Comparison of ENCODE assay signal across 1 mouse cellular context in the genomic region with DNA sequence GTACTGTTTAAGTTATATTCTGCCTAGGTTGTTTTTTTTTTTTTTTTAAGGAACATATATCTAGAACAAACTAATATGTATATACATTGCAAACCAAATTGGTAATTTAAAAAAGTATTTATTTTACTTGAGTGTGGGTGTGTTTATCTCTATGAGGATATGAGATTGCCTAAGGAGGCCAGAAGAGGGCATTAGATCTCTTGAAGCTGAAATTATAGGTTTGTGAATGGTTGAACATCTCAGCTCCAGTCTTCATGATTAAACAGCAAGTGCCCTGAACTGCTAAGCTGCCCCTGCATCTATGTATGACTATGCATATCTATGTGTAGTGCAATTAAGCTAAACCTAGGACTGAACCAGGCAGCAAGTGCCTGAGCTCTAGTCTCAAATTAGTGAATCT.
TF ChIP-seq lines count a peak whose summit lies in the region.

No protein-coding gene starts in this region.

TF ChIP-seq in MEL, 35 proteins besides CTCF, POLR2A, EP300 and RAD21 (continued from another document):
- no peak for TF ChIP-seq E2F4 (IDR thresholded peaks at IDR 0.05; ENCODE audit: borderline replicate concordance, low read depth, low read length)
- 0 out of 2 replicates have a peak, but pooled peaks have one; percentile 17 for TF ChIP-seq SIN3A (IDR thresholded peaks at IDR 0.05; ENCODE audit: low read length)
- TF ChIP-seq ZC3H11A (IDR thresholded peaks at IDR 0.05; ENCODE audit: low read depth, low read length): peak; percentile 15; the same call in 1 of the 2 replicates
- peak; percentile 53 for TF ChIP-seq SMC3 (IDR thresholded peaks at IDR 0.05; ENCODE audit: low read depth, low read length)
- TF ChIP-seq HCFC1 (IDR thresholded peaks at IDR 0.05; ENCODE audit: low read depth, low read length): no peak
